Mouse (Mus musculus) kidney, adult 2 months (tissue): ENCODE data around the gene Lmtk2.

ENCODE experiments used
- CTCF ChIP-seq: fragments of 200-500 bp; conservative IDR thresholded peaks from 2 replicates; pipeline ENCODE4 v1.5.1; 2011; ENCODE audit warnings: low read depth, mild to moderate bottlenecking, control low read depth, low read length, moderate library complexity, mixed read lengths; ENCODE audit not compliant: insufficient read depth, insufficient read length
- POLR2A ChIP-seq: fragments of 200-500 bp; IDR thresholded peaks from one replicate; pipeline ENCODE4 v1.6.1; 2011; ENCODE audit warnings: low read depth, low read length, control low read depth

GRCm38 (mm10) chr5:144232531-144232930 lies 132.3 kb downstream of the Lmtk2 start:
- TF ChIP-seq CTCF = no peak
- no peak for TF ChIP-seq POLR2A
